31 mouse cellular contexts compared by ENCODE assay signal in genomic region chr13:62862875-62863274, GRCm38 (mm10). TPM values are rescaled to one million over a fixed set of nuclear protein-coding genes. Genes with fewer than 3 reads are reported as not detected.
A peak's percentile ranks its signal among the peaks of the same experiment; 100 is the strongest.
DNase-seq lines count a peak whose midpoint lies in the region; ATAC-seq lines count a peak whose summit lies in the region.
"Had no signal": no experiment of that assay in that cellular context is flagged by ENCODE, and none has a peak within 500 bp of the region (broad histone marks: within the 10 kb centered on the region; RNA-seq: fewer than 3 reads in every experiment).

No protein-coding gene starts in this region.

- H3K4me2 ChIP-seq in heart, embryonic 12.5 days = no peak overlapping the region
- H3K4me2 ChIP-seq in liver, embryonic 12.5 days = no peak overlapping the region
- H3K4me2 ChIP-seq in forebrain, embryonic 11.5 days (ENCODE audit: low read depth, low read length, severe bottlenecking) = no peak overlapping the region
- H3K4me2 ChIP-seq: embryonic facial prominence, embryonic 12.5 days; embryonic facial prominence, embryonic 15.5 days; forebrain, embryonic 13.5 days; heart, embryonic 13.5 days; hindbrain, embryonic 12.5 days; hindbrain, embryonic 15.5 days had no signal

- no peak overlapping the region for H3K27ac ChIP-seq in heart, embryonic 12.5 days (ENCODE audit: poor library complexity, severe bottlenecking)
- H3K27ac ChIP-seq in embryonic facial prominence, embryonic 10.5 days (replicated peaks) = peak overlapping the region; percentile 11; the same call in 1 of the 2 replicates
- no peak overlapping the region for H3K27ac ChIP-seq in liver, embryonic 12.5 days
- H3K27ac ChIP-seq in forebrain, embryonic 11.5 days (ENCODE audit: low read depth, low read length) = no peak overlapping the region
- H3K27ac ChIP-seq: embryonic facial prominence, embryonic 12.5 days; embryonic facial prominence, embryonic 15.5 days; forebrain, embryonic 13.5 days; heart, adult 2 months; heart, embryonic 13.5 days; hindbrain, embryonic 12.5 days; hindbrain, embryonic 15.5 days had no signal

- H3K4me1 ChIP-seq in heart, embryonic 12.5 days (replicated peaks) = peaks cover 12% of the 10 kb centered on the region; the same call in 1 of the 2 replicates
- H3K4me1 ChIP-seq in embryonic facial prominence, embryonic 10.5 days = peaks cover 47% of the 10 kb centered on the region
- no peaks in the 10 kb centered on the region; the same call in 1 of the 2 replicates for H3K4me1 ChIP-seq in liver, embryonic 12.5 days
- H3K4me1 ChIP-seq in forebrain, embryonic 11.5 days (replicated peaks; ENCODE audit: control insufficient read depth, insufficient read depth, low read length) = no peaks in the 10 kb centered on the region
- H3K4me1 ChIP-seq: forebrain, embryonic 13.5 days; hindbrain, embryonic 12.5 days had no signal

- H3K9me3 ChIP-seq in heart, embryonic 12.5 days (replicated peaks) = no peaks in the 10 kb centered on the region
- no peaks in the 10 kb centered on the region for H3K9me3 ChIP-seq in embryonic facial prominence, embryonic 10.5 days
- H3K9me3 ChIP-seq in liver, embryonic 12.5 days (replicated peaks) = no peaks in the 10 kb centered on the region
- H3K9me3 ChIP-seq in forebrain, embryonic 11.5 days (ENCODE audit: control insufficient read depth, low read length) = no peaks in the 10 kb centered on the region
- H3K9me3 ChIP-seq: embryonic facial prominence, embryonic 12.5 days; embryonic facial prominence, embryonic 15.5 days; forebrain, embryonic 13.5 days; heart, embryonic 13.5 days; hindbrain, embryonic 12.5 days; hindbrain, embryonic 15.5 days had no signal

- H3K27me3 ChIP-seq in heart, embryonic 12.5 days (replicated peaks) = no peaks in the 10 kb centered on the region
- no peaks in the 10 kb centered on the region for H3K27me3 ChIP-seq in embryonic facial prominence, embryonic 10.5 days (replicated peaks; ENCODE audit: low read depth, poor library complexity, severe bottlenecking)
- no peaks in the 10 kb centered on the region for H3K27me3 ChIP-seq in liver, embryonic 12.5 days (replicated peaks)
- no peaks in the 10 kb centered on the region for H3K27me3 ChIP-seq in forebrain, embryonic 11.5 days (ENCODE audit: control insufficient read depth, insufficient read depth, low read length)
- H3K27me3 ChIP-seq: CH12.LX; embryonic facial prominence, embryonic 12.5 days; embryonic facial prominence, embryonic 15.5 days; forebrain, embryonic 13.5 days; heart, embryonic 13.5 days; hindbrain, embryonic 12.5 days; hindbrain, embryonic 15.5 days had no signal

- intact Hi-C loops in heart, postnatal 25 days (cut with DNase I) = no loop called here

- no peak overlapping the region for H3K9ac ChIP-seq in heart, embryonic 12.5 days
- no peak overlapping the region for H3K9ac ChIP-seq in liver, embryonic 12.5 days
- H3K9ac ChIP-seq in forebrain, embryonic 11.5 days (ENCODE audit: low read length) = no peak overlapping the region
- H3K9ac ChIP-seq: embryonic facial prominence, embryonic 12.5 days; embryonic facial prominence, embryonic 15.5 days; forebrain, embryonic 13.5 days; heart, embryonic 13.5 days; hindbrain, embryonic 12.5 days; hindbrain, embryonic 15.5 days had no signal

- no peak overlapping the region for H3K4me3 ChIP-seq in heart, embryonic 12.5 days
- H3K4me3 ChIP-seq in embryonic facial prominence, embryonic 10.5 days = no peak overlapping the region
- H3K4me3 ChIP-seq in liver, embryonic 12.5 days = no peak overlapping the region
- no peak overlapping the region for H3K4me3 ChIP-seq in forebrain, embryonic 11.5 days (ENCODE audit: low read depth, low read length)
- H3K4me3 ChIP-seq: embryonic facial prominence, embryonic 12.5 days; embryonic facial prominence, embryonic 15.5 days; erythroblast, embryonic 14.5 days; forebrain, embryonic 13.5 days; heart, adult 2 months; heart, embryonic 13.5 days; hindbrain, embryonic 12.5 days; hindbrain, embryonic 15.5 days had no signal

- DNase-seq in heart, postnatal 25 days (ENCODE audit: low spot score) = no peak
- DNase-seq in kidney, adult 9 months = peak; percentile 18
- DNase-seq in kidney, postnatal 36 days = no peak
- no peak for DNase-seq in embryonic facial prominence, embryonic 10.5 days (ENCODE audit: low spot score)
- no peak for DNase-seq in embryo, embryonic 10.5 days (ENCODE audit: low spot score)
- DNase-seq in forebrain, embryonic 11.5 days (ENCODE audit: low spot score) = no peak
- DNase-seq: adrenal gland, adult 2 months; adrenal gland, postnatal 14 days; B cell, adult 2 months; cerebellum, adult 11 months; cerebellum, adult 8-10 months; cerebellum, postnatal 10 days; cerebellum, postnatal 36 days; gastrocnemius, postnatal 10 days; gastrocnemius, postnatal 36 days; heart, adult 2 months; heart, postnatal 14 days had no signal

- WGBS in heart, embryonic 12.5 days = 50% methylated on average over 3 of the region's 3 CpGs
- 81% methylated on average over 3 of the region's 3 CpGs for WGBS in embryonic facial prominence, embryonic 10.5 days
- WGBS in liver, embryonic 12.5 days (ENCODE audit: insufficient replicate concordance) = 47% methylated on average over 3 of the region's 3 CpGs
- 86% methylated on average over 3 of the region's 3 CpGs for WGBS in forebrain, embryonic 11.5 days

- H3K36me3 ChIP-seq in heart, embryonic 12.5 days = no peaks in the 10 kb centered on the region
- no peaks in the 10 kb centered on the region for H3K36me3 ChIP-seq in embryonic facial prominence, embryonic 10.5 days (replicated peaks)
- H3K36me3 ChIP-seq in liver, embryonic 12.5 days = no peaks in the 10 kb centered on the region
- H3K36me3 ChIP-seq in forebrain, embryonic 11.5 days (ENCODE audit: control insufficient read depth, insufficient read depth, low read length) = no peaks in the 10 kb centered on the region
- H3K36me3 ChIP-seq: embryonic facial prominence, embryonic 12.5 days; embryonic facial prominence, embryonic 15.5 days; G1E; heart, embryonic 13.5 days; hindbrain, embryonic 12.5 days; hindbrain, embryonic 15.5 days had no signal

- peak; percentile 62 for ATAC-seq in heart, embryonic 12.5 days (ENCODE audit: insufficient number of reproducible peaks, low FRiP score)
- peak; percentile 32; the same call in 1 of the 2 replicates for ATAC-seq in liver, embryonic 12.5 days
- no peak for ATAC-seq in forebrain, embryonic 11.5 days (replicated peaks; ENCODE audit: low FRiP score)
- ATAC-seq: forebrain, embryonic 13.5 days; forebrain, embryonic 16.5 days had no signal

RNA-seq across cellular contexts. Expression of gene Fbp2, which starts 4.7 kb away (rescaled TPM):
- polyA plus RNA-seq in heart, embryonic 12.5 days (2016; fragmentation: Nextera tagmentation; extraction: Ambion mirVana) = 0.20 TPM in 1 of 2 replicates, not detected in the other
- total RNA-seq in heart, postnatal 25 days (2021) = 10 to 100 TPM; 25.5 to 32.1 TPM
- polyA plus RNA-seq in embryonic facial prominence, embryonic 10.5 days (2016; fragmentation: Nextera tagmentation; extraction: Ambion mirVana) = 0.33 and 0.36 TPM in 2 replicates
- not detected in 2 replicates for polyA plus RNA-seq in liver, embryonic 12.5 days (2016; fragmentation: Nextera tagmentation; extraction: Ambion mirVana)
- not detected in 2 replicates for polyA plus RNA-seq in forebrain, embryonic 11.5 days (2014; fragmentation: Nextera tagmentation; extraction: Ambion mirVana)
- total RNA-seq: G1E; granulocyte monocyte progenitor cell, adult 5-6 weeks; hematopoietic stem cell, adult 5-6 weeks had no signal
- polyA plus RNA-seq: erythroblast, embryonic 14.5 days; forebrain, embryonic 13.5 days; G1E; heart, embryonic 13.5 days had no signal

RNA-seq across cellular contexts. Expression of gene Fbp1, which starts 25.2 kb away (rescaled TPM):
- polyA plus RNA-seq in heart, embryonic 12.5 days (2016; fragmentation: Nextera tagmentation; extraction: Ambion mirVana) = 0.22 TPM in 1 of 2 replicates, not detected in the other
- total RNA-seq in heart, postnatal 25 days (2021) = not detected
- polyA plus RNA-seq in embryonic facial prominence, embryonic 10.5 days (2016; fragmentation: Nextera tagmentation; extraction: Ambion mirVana) = not detected in 2 replicates
- polyA plus RNA-seq in liver, embryonic 12.5 days (2016; fragmentation: Nextera tagmentation; extraction: Ambion mirVana) = not detected in 2 replicates
- not detected in 2 replicates for polyA plus RNA-seq in forebrain, embryonic 11.5 days (2014; fragmentation: Nextera tagmentation; extraction: Ambion mirVana)
- total RNA-seq: CH12.LX; G1E; gastrocnemius, postnatal 36 days; heart, adult 2 months; heart, postnatal 14 days had no signal
- polyA plus RNA-seq: erythroblast, embryonic 14.5 days; forebrain, embryonic 13.5 days; forebrain, embryonic 16.5 days; G1E had no signal
